Mouse (Mus musculus): ENCODE results near the gene Pecam1.
"Not testable (repeated sequence)": the region's sequence is repeated elsewhere in the genome, so short reads cannot be mapped to it uniquely, and the experiment has no call there.

The Pecam1 gene

DNA sequence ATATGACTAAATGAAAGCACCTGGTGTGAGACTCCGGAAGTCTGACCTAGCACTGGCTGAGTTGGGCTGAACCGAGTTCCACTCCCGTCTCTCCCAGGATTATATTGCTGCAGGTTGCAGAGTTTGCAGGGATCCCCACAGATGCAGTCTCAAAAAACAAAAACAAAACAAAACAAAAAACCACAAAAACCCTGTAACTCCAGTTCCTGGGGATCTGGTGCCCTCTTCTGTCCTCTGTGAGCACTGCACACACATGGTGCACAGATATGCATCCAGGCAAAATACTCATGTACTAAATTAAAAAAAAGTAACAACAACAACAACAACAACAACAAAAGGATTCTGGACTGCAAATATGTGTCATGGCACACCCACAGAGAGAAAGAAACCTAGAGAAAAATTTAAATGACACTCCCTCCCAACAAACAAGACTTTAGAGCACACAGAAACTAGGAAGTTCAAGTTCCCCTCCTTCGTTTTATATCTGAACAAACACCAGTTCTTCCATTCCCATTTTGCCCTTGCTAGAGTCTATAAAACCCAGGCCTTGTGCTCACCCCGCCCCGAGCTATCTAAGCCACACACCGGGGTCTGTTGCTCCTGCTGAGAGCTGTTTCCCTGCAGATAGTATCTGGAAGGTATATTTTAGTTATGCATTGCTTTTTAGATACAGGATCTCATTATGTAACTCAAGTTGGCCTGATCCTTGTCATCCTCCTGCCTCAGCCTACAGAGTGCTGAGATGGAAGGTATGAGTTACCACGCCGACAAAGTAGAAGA lies 20.0 kb upstream of the Pecam1 start:
- DNase-seq (ENCODE audit: low read depth): peak; percentile 47

DNA sequence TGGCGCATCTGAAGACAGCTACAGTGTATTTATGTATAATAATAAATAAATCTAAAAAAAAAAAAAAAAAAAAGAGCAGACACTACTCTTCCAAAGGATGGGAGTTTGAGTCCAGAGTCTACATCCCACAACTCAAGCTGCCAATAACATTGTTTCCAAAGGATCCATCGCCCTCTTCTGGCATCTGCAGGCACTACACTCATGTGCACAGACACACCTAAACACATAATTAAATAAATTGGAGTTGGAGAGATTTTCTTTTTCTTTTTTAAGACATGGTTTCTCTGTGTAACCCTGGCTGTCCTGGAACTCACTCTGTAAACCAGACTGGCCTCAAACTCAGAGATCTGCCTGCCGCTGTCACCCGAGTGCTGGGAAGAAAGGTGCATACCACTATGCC lies 17.1 kb upstream of the Pecam1 start:
- no peak for DNase-seq (ENCODE audit: low read depth)

GRCm38 (mm10) chr11:106766611-106767162 lies 16.3 kb upstream of the Pecam1 start:
- DNase-seq (ENCODE audit: low read depth): no peak

DNA sequence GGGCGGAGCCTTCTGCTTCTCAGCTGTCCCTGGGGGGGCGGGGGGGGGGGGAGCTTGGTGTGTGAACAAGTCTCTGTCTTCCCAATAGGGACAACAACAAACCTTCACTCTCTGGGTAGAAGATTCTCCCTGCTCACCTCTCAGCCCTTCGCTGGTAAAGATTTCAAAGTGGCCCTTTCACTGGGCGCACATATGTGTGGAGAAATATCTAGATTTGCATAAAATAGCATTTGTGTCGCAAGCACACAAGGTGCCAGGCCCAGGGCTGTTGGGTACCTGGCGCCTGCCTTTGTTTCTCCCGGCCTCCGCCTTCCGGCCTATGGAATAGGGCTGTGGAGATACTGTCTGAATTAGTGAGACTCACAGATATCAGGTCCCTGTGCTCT lies 12.4 kb upstream of the Pecam1 start:
- no peak for DNase-seq (ENCODE audit: low read depth)

GRCm38 (mm10) chr11:106762139-106762799 lies 11.8 kb upstream of the Pecam1 start:
- DNase-seq (ENCODE audit: low read depth): peak; percentile 50

GRCm38 (mm10) chr11:106760511-106760910 lies 10.1 kb upstream of the Pecam1 start:
- no peak for DNase-seq (ENCODE audit: low read depth)

GRCm38 (mm10) chr11:106759028-106759427 lies 8.6 kb upstream of the Pecam1 start:
- no peak for DNase-seq (ENCODE audit: low read depth)

GRCm38 (mm10) chr11:106755583-106755982 lies 5.2 kb upstream of the Pecam1 start:
- no peak for DNase-seq (ENCODE audit: low read depth)

GRCm38 (mm10) chr11:106753314-106753713 lies 2.9 kb upstream of the Pecam1 start:
- DNase-seq (ENCODE audit: low read depth): no peak

- DNase-seq (ENCODE audit: low read depth): no peak
Observed at GRCm38 (mm10) chr11:106752103-106752502, 1.7 kb upstream of the Pecam1 start.

GRCm38 (mm10) chr11:106751039-106752018 lies 901 bp upstream of the Pecam1 start, which contains the start of gene Milr1:
Milr1 (plus strand) TSS chr11:106751226.
- peak; percentile 52 for DNase-seq (ENCODE audit: low read depth)

DNA sequence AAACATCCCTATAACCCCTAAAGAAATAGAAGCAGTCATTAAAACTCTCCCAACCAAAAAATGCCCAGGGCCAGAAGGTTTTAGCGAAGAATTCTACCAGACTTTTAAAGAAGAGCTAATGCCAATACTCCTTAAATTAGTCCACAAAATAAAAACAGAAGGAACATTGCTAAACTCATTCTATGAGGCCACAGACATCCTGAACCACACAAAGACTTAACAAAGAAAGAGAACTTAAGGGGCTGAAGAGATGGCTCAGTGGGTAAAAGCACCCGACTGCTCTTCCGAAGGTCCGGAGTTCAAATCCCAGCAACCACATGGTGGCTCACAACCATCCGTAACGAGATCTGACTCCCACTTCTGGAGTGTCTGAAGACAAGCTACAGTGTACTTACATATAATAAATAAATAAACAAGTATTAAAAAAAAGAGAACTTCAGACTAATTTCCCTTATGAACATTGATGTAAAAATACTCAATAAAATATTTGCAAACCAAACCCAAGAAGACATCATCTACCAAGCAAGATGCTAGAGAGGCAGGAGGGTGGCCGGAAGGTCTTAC lies 789 bp downstream of the Pecam1 start:
- not testable (repeated sequence) for DNase-seq (ENCODE audit: low read depth)

DNA sequence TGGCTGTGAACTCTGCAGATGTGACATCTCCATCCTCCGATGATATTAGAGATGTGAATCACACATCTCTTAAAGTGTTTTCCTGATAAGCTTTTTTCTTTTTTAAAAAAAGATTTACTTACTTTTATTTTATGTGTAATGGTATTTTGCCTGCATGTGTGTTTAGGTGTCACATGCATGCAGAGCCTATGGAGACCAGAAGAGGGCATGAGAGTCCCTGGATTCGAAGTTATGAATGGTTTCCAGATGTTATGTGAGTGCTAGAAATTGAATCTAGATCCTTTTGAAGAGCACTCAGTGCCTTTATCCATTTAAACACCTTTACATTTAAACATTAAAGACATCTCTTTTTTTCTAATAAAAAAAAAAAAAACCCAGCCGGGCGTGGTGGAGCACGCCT lies 5.5 kb downstream of the Pecam1 start:
- peak; percentile 34 for DNase-seq (ENCODE audit: low read depth)

- peak; percentile 73 for DNase-seq (ENCODE audit: low read depth)
Observed at GRCm38 (mm10) chr11:106742388-106742841, 8.0 kb downstream of the Pecam1 start.

- no peak for DNase-seq (ENCODE audit: low read depth)
Observed at GRCm38 (mm10) chr11:106741826-106742225, 8.6 kb downstream of the Pecam1 start.

DNA sequence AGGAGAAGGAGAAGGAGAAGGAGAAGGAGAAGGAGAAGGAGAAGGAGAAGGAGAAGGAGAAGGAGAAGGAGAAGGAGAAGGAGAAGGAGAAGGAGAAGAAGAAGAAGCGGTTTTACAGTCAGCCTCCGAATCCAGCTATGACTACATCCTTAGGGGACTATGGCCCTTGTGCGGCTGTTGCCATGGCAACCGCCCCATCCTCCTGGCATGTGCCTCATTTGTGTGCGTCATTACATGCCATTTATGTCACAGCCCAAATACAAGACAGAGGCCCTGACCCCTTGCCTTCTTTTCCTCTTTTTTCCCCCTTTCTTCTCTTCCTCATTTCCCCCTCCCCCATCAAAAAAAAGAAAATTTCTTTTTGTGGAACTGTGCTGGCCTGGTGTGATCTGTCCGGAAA lies 9.2 kb downstream of the Pecam1 start:
- peak; percentile 47 for DNase-seq (ENCODE audit: low read depth)

GRCm38 (mm10) chr11:106740724-106741123 lies 9.7 kb downstream of the Pecam1 start:
- DNase-seq (ENCODE audit: low read depth): not testable (repeated sequence)

DNA sequence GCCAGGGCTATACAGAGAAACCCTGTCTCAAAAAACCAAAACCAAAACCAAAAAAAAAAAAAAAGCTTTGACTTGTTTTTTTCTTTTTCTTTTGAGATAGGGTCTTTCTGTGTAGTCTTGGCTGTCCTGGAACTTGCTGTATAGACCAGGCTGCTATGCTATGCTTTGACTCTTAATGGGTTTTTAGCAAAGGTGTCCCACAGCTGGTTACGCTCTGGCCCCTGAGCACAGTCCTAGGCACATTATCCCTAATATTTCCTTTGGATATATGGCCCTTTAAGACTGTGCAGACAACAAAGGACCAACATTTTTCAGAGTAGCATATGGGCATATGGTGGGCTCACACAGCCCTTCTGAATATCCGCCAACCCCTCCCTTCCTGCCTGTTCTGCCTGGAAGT lies 11.3 kb downstream of the Pecam1 start:
- DNase-seq (ENCODE audit: low read depth): no peak

DNA sequence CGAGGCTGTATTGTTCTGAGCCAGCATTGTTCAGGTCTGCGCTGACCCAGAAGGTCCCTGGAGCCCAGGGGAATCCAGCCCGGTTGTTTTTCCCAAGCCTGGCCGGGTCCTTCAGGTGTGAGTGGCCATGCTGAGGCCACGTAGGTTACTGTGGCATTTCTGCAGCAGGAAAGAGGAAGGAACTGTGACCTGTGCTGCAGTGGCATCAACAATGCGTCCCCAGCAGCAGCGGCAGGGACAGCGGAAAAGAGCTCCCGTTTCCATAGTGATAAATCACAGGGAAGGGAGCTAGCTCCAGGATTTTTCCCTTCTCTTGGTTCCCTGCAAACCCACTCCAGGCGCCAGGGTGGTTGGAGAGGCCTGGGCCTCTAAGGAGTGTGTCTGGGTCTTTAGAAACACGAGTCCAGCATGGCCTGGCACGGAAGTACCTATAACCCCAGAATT lies 13.2 kb downstream of the Pecam1 start:
- no peak for DNase-seq (ENCODE audit: low read depth)

DNA sequence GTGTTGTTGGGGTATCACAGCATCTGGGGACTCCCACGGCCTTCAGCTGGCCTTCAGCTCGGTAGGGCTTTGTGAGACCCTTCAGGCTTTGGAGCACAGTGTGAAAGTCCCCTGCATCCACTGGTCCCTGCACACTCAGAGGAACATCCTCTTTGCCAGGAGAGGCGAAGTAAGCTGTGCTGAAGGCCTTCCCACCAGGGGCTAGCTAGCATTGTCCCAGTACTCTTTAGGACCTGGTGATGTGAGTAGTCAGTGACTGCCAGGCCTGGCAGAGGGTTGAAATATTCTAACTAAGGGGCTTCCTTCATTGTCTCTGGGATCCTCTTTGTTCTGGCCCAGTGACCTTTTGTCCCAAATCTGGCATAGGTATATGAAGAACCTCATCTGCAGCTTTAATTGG lies 13.8 kb downstream of the Pecam1 start:
- no peak for DNase-seq (ENCODE audit: low read depth)

DNA sequence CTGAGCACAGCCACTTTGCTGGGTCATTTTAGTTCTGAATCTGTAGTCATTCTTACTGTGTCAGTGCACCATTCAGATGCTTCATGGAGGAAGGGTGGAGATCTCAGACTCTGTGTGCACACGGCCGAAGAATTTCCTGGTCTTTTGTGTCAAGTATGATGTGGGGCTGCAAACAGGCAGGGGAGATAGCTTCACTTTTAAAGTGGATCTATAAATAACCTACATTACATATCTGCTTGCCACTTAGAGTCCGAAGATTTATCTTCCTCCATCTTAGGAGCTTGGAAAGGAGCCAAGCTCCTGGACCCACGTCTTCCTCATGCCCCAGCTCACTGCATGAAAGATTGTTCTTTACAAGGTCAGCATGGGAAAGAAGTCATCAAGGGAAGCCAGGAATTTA lies 19.7 kb downstream of the Pecam1 start:
- DNase-seq (ENCODE audit: low read depth): no peak

- DNase-seq (ENCODE audit: low read depth): no peak
Observed at GRCm38 (mm10) chr11:106729656-106730055, 20.8 kb downstream of the Pecam1 start.

Measured in NIH3T3 (cell line).